In genomic region chr1:136518699-136519356, GRCm38 (mm10) we compare ENCODE assay signal across 16 mouse cellular contexts. TPM values are rescaled to one million over a fixed set of nuclear protein-coding genes. Genes with fewer than 3 reads are reported as not detected.
A peak's percentile ranks its signal among the peaks of the same experiment; 100 is the strongest.
DNase-seq lines count a peak whose midpoint lies in the region; ATAC-seq and TF ChIP-seq lines count a peak whose summit lies in the region.
"Had no signal": no experiment of that assay in that cellular context is flagged by ENCODE, and none has a peak within 500 bp of the region (broad histone marks: within the 10 kb centered on the region; RNA-seq: fewer than 3 reads in every experiment).

No protein-coding gene starts in this region.

- ATAC-seq in heart, embryonic 11.5 days (replicated peaks; ENCODE audit: insufficient number of reproducible peaks, low FRiP score, low TSS enrichment) = no peak; the same call in 1 of the 2 replicates
- peak; percentile 84 for ATAC-seq in kidney, embryonic 15.5 days (replicated peaks; ENCODE audit: low FRiP score)
- ATAC-seq: Patski had no signal

- intact Hi-C loops in heart, adult 2 months (cut with DNase I) = no loop called here

- H3K4me1 ChIP-seq in heart, embryonic 11.5 days (ENCODE audit: control insufficient read depth, insufficient read depth, low read length) = 0 out of 2 replicates have a peak, but pooled peaks cover 7% of the 10 kb centered on the region
- no peaks in the 10 kb centered on the region for H3K4me1 ChIP-seq in heart, adult 2 months (ENCODE audit: control insufficient read depth, insufficient read depth, low read length)
- peaks cover 11% of the 10 kb centered on the region for H3K4me1 ChIP-seq in kidney, embryonic 15.5 days
- H3K4me1 ChIP-seq in midbrain, embryonic 10.5 days = no peaks in the 10 kb centered on the region
- H3K4me1 ChIP-seq: hindbrain, embryonic 15.5 days; lung, embryonic 15.5 days; midbrain, embryonic 12.5 days had no signal

- H3K79me2 ChIP-seq in heart, adult 2 months (replicated peaks; ENCODE audit: control insufficient read depth, insufficient read depth, low read length) = no peaks in the 10 kb centered on the region

- TF ChIP-seq CTCF in heart, adult 2 months (IDR thresholded peaks at IDR 0.05) = no peak

- H3K36me3 ChIP-seq in heart, embryonic 11.5 days (ENCODE audit: control insufficient read depth, insufficient read depth, low read length) = peaks cover 7% of the 10 kb centered on the region; the same call in 1 of the 2 replicates
- H3K36me3 ChIP-seq in heart, adult 2 months (ENCODE audit: control insufficient read depth, insufficient read depth, low read length) = no peaks in the 10 kb centered on the region
- peaks cover 58% of the 10 kb centered on the region for H3K36me3 ChIP-seq in kidney, embryonic 15.5 days
- H3K36me3 ChIP-seq in midbrain, embryonic 10.5 days = peaks cover 90% of the 10 kb centered on the region
- H3K36me3 ChIP-seq: hindbrain, embryonic 15.5 days had no signal

- TF ChIP-seq EP300 in heart, adult 2 months (IDR thresholded peaks at IDR 0.05; ENCODE audit: insufficient read depth, low read depth, low read length) = no peak

- 59% methylated on average over 7 of the region's 7 CpGs for WGBS in heart, embryonic 11.5 days (ENCODE audit: insufficient replicate concordance)
- WGBS in heart, adult 2 months = 82% methylated on average over 7 of the region's 7 CpGs
- WGBS in kidney, embryonic 15.5 days = 23% methylated on average over 7 of the region's 7 CpGs
- 86% methylated on average over 7 of the region's 7 CpGs for WGBS in midbrain, embryonic 10.5 days

- H3K27ac ChIP-seq in heart, embryonic 11.5 days (ENCODE audit: low read depth, low read length) = no peak overlapping the region
- no peak overlapping the region for H3K27ac ChIP-seq in heart, adult 2 months
- H3K27ac ChIP-seq in kidney, embryonic 15.5 days = no peak overlapping the region
- no peak overlapping the region for H3K27ac ChIP-seq in midbrain, embryonic 10.5 days (replicated peaks)
- H3K27ac ChIP-seq: embryonic facial prominence, embryonic 10.5 days; hindbrain, embryonic 15.5 days; layer of hippocampus, adult 2 months; lung, embryonic 15.5 days; midbrain, embryonic 12.5 days had no signal

- H3K27me3 ChIP-seq in heart, embryonic 11.5 days (ENCODE audit: control insufficient read depth, insufficient read depth, low read length) = no peaks in the 10 kb centered on the region
- H3K27me3 ChIP-seq in heart, adult 2 months (ENCODE audit: control insufficient read depth, insufficient read depth, low read length) = no peaks in the 10 kb centered on the region
- no peaks in the 10 kb centered on the region for H3K27me3 ChIP-seq in kidney, embryonic 15.5 days
- H3K27me3 ChIP-seq in midbrain, embryonic 10.5 days (ENCODE audit: low read depth, poor library complexity, severe bottlenecking) = no peaks in the 10 kb centered on the region
- H3K27me3 ChIP-seq: hindbrain, embryonic 15.5 days; lung, embryonic 15.5 days; midbrain, embryonic 12.5 days; Patski had no signal

- DNase-seq in heart, adult 2 months = no peak
- DNase-seq in kidney, adult 8-10 months = no peak
- peak; percentile 37 for DNase-seq in ZHBTc4 (ENCODE audit: low read depth, low spot score)
- peak; percentile 16 for DNase-seq in lung, postnatal 25 days (ENCODE audit: low spot score)
- no peak for DNase-seq in layer of hippocampus, adult 9-11 months
- no peak for DNase-seq in midbrain, embryonic 10.5 days (ENCODE audit: low spot score)
- DNase-seq: adrenal gland, adult 2 months; cerebellum, adult 18-20 months had no signal

- H3K4me2 ChIP-seq in heart, embryonic 11.5 days = peak overlapping the region; percentile 3; the same call in 1 of the 2 replicates
- H3K4me2 ChIP-seq in kidney, embryonic 15.5 days = peak overlapping the region; percentile 35
- H3K4me2 ChIP-seq: hindbrain, embryonic 15.5 days; lung, embryonic 15.5 days; midbrain, embryonic 12.5 days had no signal

- H3K9me3 ChIP-seq in heart, embryonic 11.5 days (replicated peaks; ENCODE audit: control insufficient read depth, low read length) = no peaks in the 10 kb centered on the region
- H3K9me3 ChIP-seq in kidney, embryonic 15.5 days (replicated peaks) = no peaks in the 10 kb centered on the region
- no peaks in the 10 kb centered on the region for H3K9me3 ChIP-seq in midbrain, embryonic 10.5 days (replicated peaks)
- H3K9me3 ChIP-seq: embryonic facial prominence, embryonic 10.5 days; hindbrain, embryonic 15.5 days; lung, embryonic 15.5 days; midbrain, embryonic 12.5 days had no signal

- H3K9ac ChIP-seq in heart, embryonic 11.5 days (ENCODE audit: low read depth, low read length) = no peak overlapping the region
- H3K9ac ChIP-seq in heart, adult 2 months (ENCODE audit: low read depth, low read length) = no peak overlapping the region
- no peak overlapping the region for H3K9ac ChIP-seq in kidney, embryonic 15.5 days
- H3K9ac ChIP-seq: hindbrain, embryonic 15.5 days; lung, embryonic 15.5 days; midbrain, embryonic 12.5 days had no signal

- no peak overlapping the region for H3K4me3 ChIP-seq in heart, embryonic 11.5 days (ENCODE audit: low read depth, low read length)
- H3K4me3 ChIP-seq in heart, adult 2 months = no peak overlapping the region
- 0 out of 2 replicates have a peak overlapping the region, but pooled peaks have one; percentile 7 for H3K4me3 ChIP-seq in kidney, embryonic 15.5 days (replicated peaks)
- no peak overlapping the region for H3K4me3 ChIP-seq in midbrain, embryonic 10.5 days
- H3K4me3 ChIP-seq: embryonic facial prominence, embryonic 10.5 days; hindbrain, embryonic 15.5 days; layer of hippocampus, adult 2 months; lung, embryonic 15.5 days; midbrain, embryonic 12.5 days had no signal

- TF ChIP-seq POLR2A in heart, adult 2 months (IDR thresholded peaks at IDR 0.05; ENCODE audit: insufficient read depth, low read depth, low read length) = no peak

RNA-seq across cellular contexts. Expression of gene Kif14, which starts 52.7 kb away (rescaled TPM):
- 5.1 and 6.9 TPM in 2 replicates for polyA plus RNA-seq in heart, embryonic 11.5 days (2014; fragmentation: Nextera tagmentation; extraction: Ambion mirVana)
- under 1 TPM; 0.08 to 0.30 TPM for total RNA-seq in heart, adult 2 months (2021)
- 0.02 and 0.03 TPM in 2 replicates for polyA plus RNA-seq in heart, adult 2 months (2012; rRNA removed)
- 5.0 and 5.5 TPM in 2 replicates for polyA plus RNA-seq in kidney, embryonic 15.5 days (2015; fragmentation: Nextera tagmentation; extraction: Ambion mirVana)
- 7.1 and 8.3 TPM in 2 replicates for polyA plus RNA-seq in midbrain, embryonic 10.5 days (2016; fragmentation: Nextera tagmentation; extraction: Ambion mirVana)

Comparison
In these comparisons a context has a peak if more than half of its experiments do, and no peak if none do; other contexts are left out.
1. DNase-seq: peak in ZHBTc4 (single experiment) and lung, postnatal 25 days (single experiment); none in heart, adult 2 months (0 of 2), kidney, adult 8-10 months (0 of 2), layer of hippocampus, adult 9-11 months (single experiment) and midbrain, embryonic 10.5 days (single experiment).